Mouse (Mus musculus) ES-CJ7 (cell line): ENCODE data around the gene Acpp.

ENCODE experiments used
- DNase-seq: peaks from one replicate; pipeline ENCODE4 v3.0.0; 2011; ENCODE audit warnings: low read depth, low spot score

The Acpp gene

DNA sequence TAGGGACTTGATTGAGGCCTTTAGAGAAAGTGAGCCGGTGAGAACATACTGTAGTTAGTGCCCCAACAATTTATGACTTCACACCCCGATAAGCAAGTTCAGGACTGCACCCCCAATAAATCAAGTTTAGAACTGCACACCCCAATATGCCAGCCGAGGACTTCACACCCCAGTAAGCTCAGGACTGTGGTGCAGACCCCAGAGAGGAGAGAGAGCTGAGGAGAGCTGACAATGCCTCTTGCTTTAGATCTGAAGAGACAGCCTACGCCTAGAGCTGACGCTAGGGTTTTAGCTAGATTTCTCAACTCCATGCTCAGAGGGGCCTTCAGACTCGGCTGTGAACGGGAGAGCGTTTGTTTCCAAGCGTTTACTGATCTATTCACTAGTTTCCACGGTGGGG lies 32.7 kb downstream of the Acpp start:
- no peak for DNase-seq

DNA sequence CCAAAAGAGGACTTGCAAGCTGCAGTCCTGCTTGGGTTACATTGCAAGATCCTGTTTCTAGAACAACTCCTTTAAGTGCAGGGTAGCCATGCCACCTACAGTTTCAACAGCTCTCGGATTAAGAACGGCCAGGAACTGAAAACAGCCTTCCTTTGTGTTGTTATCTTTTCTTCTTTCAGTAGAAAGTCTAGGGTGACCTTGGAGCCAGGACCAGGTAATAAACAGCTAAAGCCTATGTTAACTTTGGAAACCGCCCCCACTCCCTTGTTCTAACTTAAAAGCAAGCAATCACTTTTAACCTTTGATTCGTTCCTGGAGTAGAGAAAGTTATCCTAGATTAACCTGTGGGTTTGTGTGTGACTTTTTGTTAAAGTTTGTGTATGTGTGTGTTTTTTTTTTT lies 33.2 kb downstream of the Acpp start:
- no peak for DNase-seq

DNA sequence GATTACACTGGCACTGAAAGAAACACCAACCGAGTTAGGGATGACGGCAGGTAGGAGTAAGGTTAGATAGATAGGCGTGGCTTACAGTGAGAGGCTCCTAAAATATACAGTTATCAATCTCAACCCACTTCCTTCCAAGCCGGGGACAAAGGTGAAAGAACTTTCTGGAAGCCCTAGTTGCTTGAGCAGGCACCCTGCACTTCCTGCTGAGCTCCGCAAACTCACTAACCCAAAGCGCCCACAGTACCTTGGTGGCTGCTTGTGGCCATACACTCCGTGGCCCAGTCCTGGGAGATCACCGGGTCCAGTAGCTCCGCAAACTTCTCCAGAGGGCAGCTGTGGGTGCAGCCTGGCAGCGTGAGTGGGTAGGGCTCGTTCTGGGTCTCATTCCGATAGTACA lies 37.0 kb downstream of the Acpp start:
- DNase-seq = no peak

DNA sequence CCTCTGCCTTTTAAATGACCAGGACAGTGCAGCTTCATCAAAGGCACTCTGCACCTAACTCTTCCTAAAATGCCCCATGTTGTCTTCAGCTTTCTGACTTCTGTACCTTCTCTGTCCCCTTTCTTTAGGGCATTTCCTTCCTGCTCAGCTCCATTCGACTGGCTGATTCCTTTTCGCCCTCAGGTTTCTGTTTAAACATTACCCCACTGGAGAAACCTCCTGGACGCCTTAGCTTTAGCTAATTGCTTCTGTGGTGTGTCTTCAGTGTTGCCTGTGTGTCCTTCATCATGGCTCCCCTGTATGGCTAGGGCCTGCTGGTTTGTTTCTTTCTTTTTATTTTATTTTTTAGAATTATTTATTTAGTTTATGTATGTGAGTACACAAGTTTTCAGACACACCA lies 40.5 kb downstream of the Acpp start:
- DNase-seq = no peak

DNA sequence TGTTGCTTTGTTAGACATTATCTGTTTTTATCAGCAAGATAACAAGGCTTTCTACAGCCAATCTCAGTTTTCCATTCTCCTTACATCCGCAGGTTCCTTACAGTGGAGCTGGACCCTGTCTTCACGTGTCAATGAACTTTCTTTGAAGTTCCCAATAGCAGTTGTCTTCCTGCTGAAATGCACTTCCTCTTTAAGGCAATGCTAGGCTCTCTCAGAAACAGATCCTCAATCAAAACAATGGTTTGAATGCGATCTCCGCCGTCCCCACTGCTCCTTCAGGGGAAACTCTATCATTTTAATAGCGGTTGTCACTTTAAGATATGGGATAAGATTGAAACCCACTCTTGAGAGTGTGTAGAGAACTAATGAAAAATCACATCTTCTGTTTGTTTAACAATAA lies 52.6 kb downstream of the Acpp start:
- DNase-seq = no peak

DNA sequence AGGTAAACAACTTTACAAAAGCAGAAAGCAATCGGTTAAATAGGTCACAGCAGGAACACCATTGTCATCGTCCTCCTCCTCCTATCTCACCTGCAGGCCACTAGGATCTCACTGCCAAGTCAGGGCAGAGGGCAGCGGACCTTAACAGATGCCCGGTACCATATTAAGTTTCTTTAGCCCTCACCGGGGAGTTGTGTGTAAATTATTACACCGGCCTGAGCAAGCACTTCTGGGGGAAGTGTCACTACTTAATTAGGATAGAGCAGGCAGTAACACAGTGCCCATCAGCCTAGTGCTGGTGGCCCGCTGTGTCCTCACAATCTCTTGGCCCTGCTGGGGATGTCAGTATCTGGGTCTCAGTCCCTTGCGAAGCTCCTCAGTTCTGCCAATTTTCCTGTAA lies 55.0 kb downstream of the Acpp start:
- peak; percentile 17 for DNase-seq

DNA sequence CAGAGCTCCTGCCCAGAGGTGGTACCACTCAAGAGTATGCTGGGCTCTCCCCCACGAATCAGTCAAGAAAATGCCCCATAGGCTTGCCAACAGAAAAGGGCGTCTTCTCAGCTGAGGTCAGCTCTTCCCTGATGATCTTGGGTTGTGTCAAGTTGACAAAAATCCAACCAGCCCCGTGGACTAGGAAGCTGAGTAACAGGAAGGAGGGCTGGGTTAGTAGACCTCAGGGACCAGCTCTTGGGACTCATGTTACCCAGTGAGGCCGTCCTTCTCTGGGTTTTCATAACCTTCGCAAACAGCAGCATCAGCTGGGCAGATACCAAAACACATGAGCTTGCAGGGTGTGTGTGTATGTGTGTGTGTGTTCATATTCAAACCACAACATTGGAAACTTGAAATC lies 55.8 kb downstream of the Acpp start:
- DNase-seq = no peak

DNA sequence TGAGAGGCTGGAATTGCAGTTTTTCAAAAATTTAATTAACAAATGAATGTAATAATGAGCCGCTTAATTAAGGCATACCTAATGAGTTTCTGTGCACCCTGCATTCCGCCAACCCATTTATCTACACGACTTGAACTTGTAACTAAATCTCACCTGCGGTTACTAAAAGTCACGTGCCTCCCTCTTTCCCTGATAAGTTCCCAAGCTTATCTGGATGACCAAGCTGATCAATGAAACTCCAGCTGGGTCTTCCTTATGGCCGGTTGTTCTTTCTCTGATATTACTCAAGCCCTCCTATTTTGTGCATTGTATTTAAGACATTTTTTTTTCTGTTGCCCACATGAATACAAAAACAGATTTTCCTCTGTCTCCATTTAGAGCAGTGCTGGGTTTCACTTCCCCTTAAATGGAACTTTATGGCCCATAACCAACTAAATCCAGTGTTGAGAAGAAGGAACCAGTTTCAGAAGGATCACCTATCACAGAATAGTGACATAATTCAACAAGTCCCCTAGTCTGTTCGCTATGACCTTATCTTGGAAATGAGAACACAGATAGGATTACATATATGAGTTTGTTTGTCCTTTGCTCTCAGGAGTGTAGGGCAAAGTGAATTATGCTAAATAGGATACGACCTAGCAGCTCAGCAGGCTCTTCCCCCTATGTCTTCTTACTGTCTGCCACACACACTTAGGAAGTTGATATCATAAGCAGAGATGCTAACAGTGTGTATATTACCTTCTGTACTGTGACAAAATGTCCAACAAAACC lies 56.6 kb downstream of the Acpp start:
- DNase-seq = no peak

DNA sequence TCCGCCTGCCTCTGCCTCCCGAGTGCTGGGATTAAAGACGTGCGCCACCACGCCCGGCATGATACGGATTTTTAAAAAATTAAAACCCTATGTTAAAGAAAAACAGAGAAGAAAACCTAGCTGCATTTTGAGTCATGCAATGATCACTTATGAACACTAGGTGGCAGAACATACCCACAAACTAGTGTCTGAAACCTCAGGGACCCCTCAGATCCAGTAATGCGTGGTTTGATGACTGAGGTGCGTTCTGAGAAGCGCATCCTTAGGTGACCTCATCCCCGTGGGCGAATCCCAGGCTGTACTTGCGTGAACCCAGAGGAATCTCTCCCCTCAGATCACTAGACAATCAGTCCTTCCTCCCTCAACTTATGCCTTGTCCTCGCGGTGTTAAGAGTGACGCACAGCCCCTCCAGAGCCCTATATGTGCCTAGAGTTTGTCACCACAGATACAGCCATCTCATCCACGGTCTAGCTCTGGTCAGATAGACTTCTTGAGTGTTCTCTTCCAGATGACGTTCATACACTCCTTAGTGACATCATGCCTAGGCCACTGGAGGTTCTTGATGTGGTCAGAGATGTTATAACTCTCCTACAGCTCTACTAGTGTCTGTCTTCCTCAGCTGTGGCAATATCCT lies 59.9 kb downstream of the Acpp start:
- DNase-seq = peak; percentile 72

DNA sequence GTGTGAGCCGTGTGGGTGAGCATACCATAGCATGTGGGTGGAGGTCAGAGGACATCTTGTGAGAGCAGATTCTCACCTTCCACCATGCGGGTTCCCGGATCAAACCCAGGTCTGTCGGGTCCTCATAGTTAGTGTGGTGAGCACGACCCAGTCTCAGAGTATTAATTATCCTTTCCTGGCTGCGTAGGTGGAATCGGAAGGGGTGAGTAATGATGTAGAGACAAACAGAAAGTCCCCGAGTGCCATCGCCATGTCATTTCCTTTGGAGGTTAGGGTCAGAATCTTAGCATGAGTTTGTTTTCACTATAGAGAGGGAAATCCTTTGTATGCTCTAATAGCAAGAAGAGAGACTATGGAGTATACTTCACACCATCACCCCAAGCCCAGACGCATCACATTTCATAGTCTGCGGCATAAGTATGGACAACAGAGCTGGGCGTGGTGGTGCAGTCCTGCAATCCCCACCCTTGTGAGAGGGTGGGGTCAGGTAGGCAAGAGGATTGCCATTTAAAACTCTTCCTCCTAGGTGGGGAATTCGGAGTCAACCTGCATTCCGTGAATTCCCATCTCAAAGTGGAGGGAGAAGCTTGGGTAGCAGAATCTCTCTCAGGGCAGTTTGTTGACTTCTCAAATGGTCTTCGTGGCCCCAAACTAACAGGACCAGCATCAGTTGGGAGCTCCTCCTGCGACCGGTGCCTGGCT lies 62.3 kb downstream of the Acpp start:
- DNase-seq = peak; percentile 60

DNA sequence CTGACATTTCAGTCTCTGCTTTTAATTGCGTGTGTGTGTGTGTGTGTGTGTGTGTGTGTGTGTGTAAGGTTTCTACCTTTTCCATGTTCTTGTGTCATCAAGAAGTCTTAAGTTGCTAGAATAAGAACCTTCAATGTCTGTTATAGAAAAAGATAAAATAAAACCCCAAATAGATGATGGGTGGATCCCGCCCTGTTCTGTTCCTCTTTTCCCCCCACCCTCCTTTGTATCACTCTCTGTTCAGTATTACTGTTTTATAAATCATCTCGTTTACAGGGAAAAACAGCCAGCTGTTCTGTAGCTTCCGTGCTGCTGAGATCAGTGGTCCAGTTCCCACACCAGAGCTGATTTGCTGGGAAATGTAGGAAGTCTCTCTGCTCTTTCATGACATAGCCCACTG lies 65.5 kb downstream of the Acpp start:
- DNase-seq = no peak

DNA sequence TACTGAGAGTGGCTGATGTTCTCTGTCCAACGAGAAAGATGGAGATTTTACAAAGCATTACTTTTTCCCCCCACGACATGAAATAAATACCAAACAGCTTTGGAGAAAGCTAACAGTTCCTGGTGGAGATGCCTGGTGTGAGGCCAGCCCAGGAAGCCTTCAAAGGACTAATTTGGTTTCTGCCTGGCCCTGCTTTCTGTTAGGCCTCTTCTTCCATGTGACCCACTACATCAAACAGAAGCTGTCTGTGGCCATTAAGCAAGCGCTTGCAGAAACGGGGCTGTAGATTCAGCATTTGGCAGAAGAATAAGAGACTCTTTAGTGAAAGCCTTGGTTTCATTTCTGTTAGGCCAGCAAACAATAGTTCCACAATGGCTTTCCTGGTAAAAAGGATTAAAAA lies 65.9 kb downstream of the Acpp start:
- no peak for DNase-seq

DNA sequence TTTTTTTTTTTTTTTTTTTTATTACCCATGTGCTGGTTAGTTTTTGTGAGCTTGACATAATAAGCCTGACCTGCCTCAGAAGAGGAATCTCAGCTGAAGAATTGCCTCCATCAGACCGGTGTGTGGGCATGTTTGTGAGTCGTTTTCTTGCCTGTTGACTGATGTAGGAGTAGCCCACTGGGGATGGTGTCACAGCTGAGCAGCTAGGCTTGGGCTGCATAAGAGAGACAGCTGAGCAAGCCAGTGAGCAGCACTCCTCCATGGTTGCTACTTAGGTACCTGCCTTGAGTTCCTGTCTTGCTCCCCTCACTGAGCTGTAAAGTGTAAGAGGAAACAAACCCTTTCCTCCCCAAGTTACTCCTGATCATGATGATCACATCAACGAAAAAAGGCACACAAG lies 67.6 kb downstream of the Acpp start:
- no peak for DNase-seq

DNA sequence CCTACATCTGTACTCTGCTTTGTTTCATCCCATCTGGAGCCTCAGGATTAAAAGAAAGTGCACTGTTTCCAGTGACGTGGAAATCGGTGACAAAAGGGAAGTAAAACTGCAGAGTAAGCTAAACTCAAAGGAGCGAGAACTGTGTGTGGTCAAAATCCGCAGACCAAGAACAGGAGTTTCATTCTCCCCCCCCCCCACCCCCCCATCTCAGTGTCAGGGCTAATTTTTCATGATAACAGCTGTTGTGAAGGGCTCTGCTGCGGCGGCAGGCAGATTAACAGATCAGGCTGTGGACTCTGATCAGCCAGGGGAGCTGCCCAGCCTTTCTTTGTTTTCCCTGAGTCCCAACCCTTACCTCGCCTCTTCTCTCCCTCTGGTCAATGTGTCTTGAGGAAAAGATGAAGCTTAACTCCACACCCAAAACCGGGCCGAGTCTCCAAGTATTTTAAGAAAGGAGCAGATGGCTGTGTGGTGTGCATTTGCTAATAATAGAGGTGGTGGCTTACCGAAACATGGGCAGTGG lies 68.1 kb downstream of the Acpp start:
- DNase-seq = no peak

DNA sequence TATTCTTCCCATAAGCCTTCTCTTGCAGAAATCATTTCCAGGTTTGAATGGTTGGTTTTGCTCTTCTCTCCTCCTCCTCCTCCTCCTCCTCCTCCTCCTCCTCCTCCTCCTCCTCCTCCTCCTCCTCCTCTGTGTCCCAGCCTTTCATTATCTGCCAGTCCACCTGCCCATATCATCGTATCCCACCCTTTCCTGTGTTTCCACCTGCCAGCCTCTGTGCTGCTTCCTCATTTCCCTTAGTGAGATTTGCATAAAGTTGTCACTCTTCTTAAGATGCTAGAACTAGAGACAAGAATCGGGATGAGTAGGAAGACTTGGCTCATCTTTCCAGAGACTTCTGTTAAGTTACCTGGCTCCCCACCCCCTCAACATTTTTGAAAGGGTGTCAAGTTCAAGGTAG lies 73.0 kb downstream of the Acpp start:
- no peak for DNase-seq

DNA sequence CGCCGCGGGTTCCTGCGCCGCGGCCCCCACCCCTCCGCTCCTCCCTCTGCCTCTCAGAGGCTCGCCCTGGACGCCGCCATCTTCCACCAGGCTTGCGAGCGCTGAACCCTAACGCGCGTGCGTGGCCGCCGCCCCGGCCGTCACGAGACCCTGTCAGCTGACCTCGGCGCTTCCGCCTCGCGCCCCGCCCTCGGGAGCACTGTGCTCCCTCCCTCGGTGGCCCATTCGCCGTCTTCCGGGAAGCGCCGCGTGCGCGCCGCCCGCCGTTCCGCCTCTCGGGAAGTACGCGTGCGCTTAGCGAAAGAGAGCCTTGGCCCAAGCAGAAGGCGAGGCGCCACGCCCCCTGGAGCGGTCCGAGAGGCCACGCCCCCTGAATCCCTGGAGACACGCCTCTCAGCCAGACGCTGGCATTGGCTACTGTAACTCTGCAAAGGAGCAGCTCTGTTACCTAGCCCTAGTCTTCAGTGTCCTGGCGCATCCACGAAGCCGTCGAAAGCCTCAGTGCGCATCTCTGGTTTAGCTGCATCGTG lies 74.7 kb downstream of the Acpp start, which contains the start of gene Dnajc13:
Gene Dnajc13 (minus strand): TSS at position 108 of the 530 bp plus-strand sequence.
- peak; percentile 99 for DNase-seq

DNA sequence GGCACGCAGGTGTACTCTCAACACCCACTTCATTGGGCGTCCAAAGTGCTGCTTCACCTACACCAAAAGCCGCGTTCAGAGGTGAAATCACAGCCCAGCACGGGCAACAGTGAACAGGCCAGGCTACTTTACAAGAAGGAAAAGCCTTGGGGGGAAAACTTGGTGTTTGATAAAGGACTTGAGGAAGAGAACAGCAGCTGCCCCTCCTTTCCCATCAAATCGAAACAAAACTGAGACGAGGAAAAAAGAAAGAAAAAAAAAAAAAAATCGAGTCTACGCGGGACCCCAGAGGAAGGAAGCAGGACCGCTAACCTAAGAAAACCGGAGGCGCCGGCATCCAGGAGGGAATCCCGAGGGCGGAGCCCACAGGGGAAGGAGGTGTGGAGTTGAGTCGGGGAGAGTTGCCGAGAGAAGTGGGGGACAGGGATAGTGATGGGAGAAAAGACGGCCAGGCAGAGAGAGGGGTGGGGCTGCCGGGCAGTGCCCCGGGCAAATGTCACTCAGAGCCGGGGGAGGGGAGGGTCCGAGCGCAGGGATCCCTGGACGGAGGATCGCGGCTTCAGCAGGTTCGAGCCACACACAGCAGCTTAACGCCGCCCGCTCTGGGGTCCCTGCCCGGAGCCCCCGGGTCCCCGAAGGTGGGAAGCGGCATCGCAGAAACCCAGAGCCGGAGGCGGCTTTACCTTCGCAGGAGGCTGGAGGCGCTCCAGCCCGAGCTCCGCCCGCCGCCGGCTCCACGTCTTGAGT lies 75.4 kb downstream of the Acpp start:
- peak; percentile 78 for DNase-seq

DNA sequence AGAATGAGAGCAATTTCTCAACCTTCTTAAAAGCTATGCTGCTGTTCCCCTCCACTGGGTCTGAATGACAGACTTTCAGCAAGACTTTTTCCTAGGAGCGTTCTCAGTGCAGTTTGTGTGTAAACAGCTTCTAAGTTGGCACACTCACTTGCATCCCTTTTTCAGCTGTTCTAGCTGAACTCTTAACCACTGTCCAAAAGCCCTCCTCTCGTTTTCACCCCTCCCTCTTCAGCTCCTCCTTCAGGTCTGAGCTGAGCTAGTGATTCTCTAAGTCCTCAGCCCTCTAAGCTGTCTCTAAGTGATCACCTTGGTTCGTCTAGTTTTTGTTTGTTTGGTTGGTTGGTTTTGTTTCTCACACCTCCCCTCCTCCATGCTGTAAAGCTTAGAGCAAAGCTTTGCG lies 77.2 kb downstream of the Acpp start:
- no peak for DNase-seq

DNA sequence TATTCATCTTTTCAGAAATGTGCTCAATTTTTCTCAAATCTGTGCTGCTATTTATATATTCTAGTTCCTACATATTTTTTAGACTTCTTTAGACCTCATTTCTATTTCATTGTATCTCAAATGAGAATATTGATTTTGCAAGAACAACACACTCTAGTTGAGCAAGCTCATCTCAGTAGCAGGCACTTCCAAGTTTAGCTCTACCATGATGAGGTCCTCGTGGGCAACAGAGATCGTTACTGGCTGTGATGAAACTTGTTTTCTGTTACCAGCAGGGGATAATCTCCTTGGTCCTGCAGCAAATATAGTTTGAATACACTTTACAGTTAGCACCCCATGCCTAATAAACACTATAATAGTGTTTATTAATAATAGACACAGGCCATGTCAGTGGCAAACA lies 81.5 kb downstream of the Acpp start:
- no peak for DNase-seq

DNA sequence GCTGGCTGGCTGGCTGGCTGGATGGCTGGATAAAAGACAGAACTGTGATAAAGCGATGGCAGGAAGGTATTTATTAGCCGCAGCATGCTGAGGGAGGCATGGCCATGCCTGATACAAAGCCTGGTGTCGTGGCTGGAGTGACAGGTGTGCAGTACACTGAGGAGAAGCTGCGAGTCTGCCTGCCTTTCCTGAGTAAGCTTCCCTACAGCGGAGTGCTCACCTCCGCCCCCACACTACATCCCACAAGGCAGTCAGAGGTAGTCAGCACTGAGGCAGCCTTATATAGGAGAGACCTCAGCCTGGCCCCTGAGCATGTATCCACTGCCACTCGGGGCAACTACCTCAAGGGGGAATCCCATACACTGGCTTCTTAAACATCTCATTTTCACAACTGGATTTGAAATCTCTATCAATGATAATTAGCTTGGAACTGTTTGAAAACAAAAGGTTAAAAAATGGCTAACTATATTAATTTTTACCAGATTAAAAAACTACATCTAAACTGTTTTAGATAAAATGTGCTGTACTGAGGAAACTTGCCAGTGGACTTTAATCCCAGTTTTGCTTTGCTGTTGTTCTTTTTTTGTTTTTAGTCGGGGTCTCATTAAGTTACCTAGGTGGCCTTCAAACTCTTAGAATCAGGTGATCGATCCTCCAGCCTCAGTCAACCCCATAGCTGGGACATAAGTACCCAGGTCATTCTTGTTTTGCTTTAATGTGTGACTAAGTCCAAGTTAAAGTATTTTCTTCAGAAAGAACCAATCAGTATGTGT lies 83.0 kb downstream of the Acpp start:
- DNase-seq = no peak

DNA sequence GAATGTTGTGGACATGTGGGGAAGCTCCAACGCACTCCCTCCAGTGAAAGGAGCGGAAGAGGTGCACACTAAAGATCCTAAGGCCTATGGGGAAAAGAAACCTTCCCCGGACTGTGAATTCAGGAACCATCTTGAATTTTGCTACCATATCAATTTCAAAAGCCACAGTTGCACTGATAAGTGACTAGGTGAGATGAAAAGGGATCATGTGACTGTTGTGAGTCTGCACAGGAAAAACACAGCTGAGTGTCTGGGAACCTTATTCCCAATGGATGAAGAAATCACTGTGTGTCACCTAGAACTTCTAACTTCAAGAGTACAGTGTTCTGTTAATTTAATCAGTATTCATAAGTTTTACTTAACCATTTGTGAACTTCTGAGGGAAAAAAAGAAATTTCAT lies 84.9 kb downstream of the Acpp start:
- DNase-seq = no peak
